Mouse (Mus musculus): Measurements from ENCODE around the gene Prss3. TPM values are rescaled to one million over a fixed set of nuclear protein-coding genes. Genes with fewer than 3 reads are reported as not detected.
"Not testable (repeated sequence)": the region's sequence is repeated elsewhere in the genome, so short reads cannot be mapped to it uniquely, and the experiment has no call there.

Prss3 gene
- total RNA-seq (2014; fragmentation: Nextera tagmentation) (not detected in 2 replicates), total RNA-seq (2017) (not detected in 2 replicates), polyA plus RNA-seq (2012) (not detected in 2 replicates)

DNA sequence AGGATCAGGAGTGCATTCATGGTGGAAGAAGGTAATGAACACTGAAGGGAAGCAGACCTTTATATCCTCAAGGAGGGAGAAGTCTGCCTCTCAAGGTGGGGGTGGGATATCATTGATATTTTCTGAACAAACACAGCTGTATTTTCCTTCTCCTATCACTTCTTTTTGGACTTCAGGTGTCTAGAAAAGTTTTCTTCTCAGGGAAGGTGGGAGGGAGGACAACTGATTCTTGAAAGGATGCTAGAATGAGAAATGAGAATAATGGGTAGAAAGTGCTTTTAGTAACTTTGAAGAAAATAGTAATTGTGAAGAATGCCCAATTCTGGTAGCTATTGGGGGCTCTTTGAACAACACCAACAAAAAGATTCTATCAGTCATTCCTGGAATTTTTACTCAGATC lies at the start of gene Prss3:
Prss3 (minus strand) TSS at position 101 of the 400 bp plus-strand sequence.
- not testable (repeated sequence) for H3K27me3 ChIP-seq (ENCODE audit: insufficient read depth, low read length); H3K4me1 ChIP-seq (ENCODE audit: insufficient read depth, low read depth, low read length); H3K4me3 ChIP-seq (ENCODE audit: low read depth, low read length); H3K36me3 ChIP-seq (replicated peaks); ATAC-seq (ENCODE audit: extremely low read depth, insufficient number of reproducible peaks, low FRiP score, poor library complexity, severe bottlenecking); H3K9me3 ChIP-seq (replicated peaks); DNase-seq (ENCODE audit: low spot score)

DNA sequence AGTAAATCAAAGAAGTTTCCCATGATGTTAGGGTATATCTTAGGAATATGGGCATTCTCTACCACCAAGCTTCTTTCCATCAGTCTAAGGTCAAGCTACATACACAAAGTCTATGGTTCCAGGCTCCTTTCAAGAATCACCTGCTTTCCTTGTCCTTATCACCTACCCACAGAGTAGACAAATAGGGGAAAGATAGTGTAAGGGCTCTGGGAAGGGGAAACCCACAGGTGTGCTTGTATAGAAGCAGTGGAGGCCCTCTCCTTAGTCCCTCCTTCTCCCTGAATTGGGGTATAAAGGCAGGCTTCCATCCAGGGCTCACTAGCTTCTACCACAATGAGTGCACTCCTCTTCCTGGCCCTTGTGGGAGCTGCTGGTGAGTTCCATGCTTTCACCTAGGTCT lies 14.6 kb upstream of the Prss3 start, which contains the start of gene Gm5771:
Gm5771 (plus strand) TSS at position 301 of the 400 bp plus-strand sequence.
- H3K4me1 ChIP-seq (ENCODE audit: insufficient read depth, low read depth, low read length); H3K27me3 ChIP-seq (ENCODE audit: insufficient read depth, low read length); H3K9me3 ChIP-seq (replicated peaks); H3K36me3 ChIP-seq (replicated peaks); ATAC-seq (ENCODE audit: extremely low read depth, insufficient number of reproducible peaks, low FRiP score, poor library complexity, severe bottlenecking); DNase-seq (ENCODE audit: low spot score); H3K4me3 ChIP-seq (ENCODE audit: low read depth, low read length): not testable (repeated sequence)

DNA sequence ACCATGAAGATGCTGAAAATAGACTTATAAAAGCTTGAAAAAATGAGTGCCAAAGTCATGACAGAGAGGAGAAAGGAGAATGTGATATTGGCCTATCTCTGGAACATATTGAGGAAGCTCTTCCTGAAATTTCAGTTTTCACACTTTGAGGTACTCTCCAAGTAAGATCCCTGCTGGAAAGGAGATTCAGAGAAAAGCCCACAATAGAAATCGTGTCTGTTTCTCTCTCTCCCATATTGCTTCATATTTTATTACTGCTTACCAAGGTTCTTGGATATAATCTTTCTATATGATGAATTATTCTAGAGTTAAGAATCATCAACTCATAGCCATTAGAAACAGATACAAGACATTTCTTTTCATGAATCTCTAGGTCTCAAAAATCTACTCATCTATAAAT lies 14.2 kb upstream of the Prss3 start:
- not testable (repeated sequence) for H3K36me3 ChIP-seq (replicated peaks); H3K27me3 ChIP-seq (ENCODE audit: insufficient read depth, low read length); ATAC-seq (ENCODE audit: extremely low read depth, insufficient number of reproducible peaks, low FRiP score, poor library complexity, severe bottlenecking); H3K4me3 ChIP-seq (ENCODE audit: low read depth, low read length); H3K9me3 ChIP-seq (replicated peaks); DNase-seq (ENCODE audit: low spot score); H3K4me1 ChIP-seq (ENCODE audit: insufficient read depth, low read depth, low read length)

DNA sequence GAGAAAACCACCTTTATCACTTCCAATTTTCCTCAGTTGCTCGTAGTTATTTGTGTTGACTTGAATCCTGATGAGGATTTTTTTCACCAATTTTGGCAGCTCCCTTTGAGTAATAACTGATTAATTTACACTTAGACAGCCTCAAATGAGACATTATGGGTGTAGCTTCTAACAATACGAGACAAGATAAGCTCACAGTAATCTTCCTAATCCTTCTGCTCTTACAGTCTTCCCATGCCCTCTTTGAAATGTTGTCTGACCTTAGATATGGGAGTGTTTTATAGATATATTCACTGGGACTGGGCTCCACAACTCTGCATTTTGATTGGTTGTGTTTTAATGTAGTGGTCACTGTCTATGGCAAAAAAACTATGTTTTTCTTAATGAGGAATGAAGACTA lies 9.3 kb upstream of the Prss3 start:
- H3K9me3 ChIP-seq (replicated peaks) = no peaks in the 10 kb centered on the region
- DNase-seq (ENCODE audit: low spot score) (no peak), ATAC-seq (ENCODE audit: extremely low read depth, insufficient number of reproducible peaks, low FRiP score, poor library complexity, severe bottlenecking) (no peak)
- no peaks in the 10 kb centered on the region for H3K4me1 ChIP-seq (ENCODE audit: insufficient read depth, low read depth, low read length)
- no peaks in the 10 kb centered on the region for H3K36me3 ChIP-seq (replicated peaks)
- H3K4me3 ChIP-seq (ENCODE audit: low read depth, low read length) = no peak overlapping the region
- no peaks in the 10 kb centered on the region for H3K27me3 ChIP-seq (ENCODE audit: insufficient read depth, low read length)
- TF ChIP-seq GATA2 (IDR thresholded peaks at IDR 0.05; ENCODE audit: borderline replicate concordance, low read depth, low read length) = no peak
- no peak for TF ChIP-seq CTCF (IDR thresholded peaks at IDR 0.05; ENCODE audit: low read depth, low read length)

DNA sequence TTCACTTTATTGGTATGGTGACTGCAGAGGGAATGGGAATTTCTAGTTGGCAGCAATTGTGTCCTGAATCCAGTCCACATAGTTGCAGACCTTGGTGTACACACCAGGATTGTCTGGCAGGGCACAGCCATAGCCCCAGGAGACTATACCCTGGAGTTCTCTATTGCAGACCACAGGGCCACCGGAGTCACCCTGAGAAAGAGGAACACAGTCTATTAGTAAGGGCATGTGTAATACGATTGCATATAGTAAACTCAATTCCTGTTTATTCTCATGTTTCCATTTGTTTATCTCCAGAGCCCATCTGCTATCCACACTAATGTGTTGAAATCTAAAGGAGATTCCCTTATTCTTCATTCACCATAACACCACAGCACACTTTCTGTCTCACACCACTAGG lies 3.7 kb downstream of the Prss3 start:
- DNase-seq (ENCODE audit: low spot score); H3K27me3 ChIP-seq (ENCODE audit: insufficient read depth, low read length); H3K4me3 ChIP-seq (ENCODE audit: low read depth, low read length); ATAC-seq (ENCODE audit: extremely low read depth, insufficient number of reproducible peaks, low FRiP score, poor library complexity, severe bottlenecking); H3K4me1 ChIP-seq (ENCODE audit: insufficient read depth, low read depth, low read length); H3K36me3 ChIP-seq (replicated peaks); H3K9me3 ChIP-seq (replicated peaks): not testable (repeated sequence)

DNA sequence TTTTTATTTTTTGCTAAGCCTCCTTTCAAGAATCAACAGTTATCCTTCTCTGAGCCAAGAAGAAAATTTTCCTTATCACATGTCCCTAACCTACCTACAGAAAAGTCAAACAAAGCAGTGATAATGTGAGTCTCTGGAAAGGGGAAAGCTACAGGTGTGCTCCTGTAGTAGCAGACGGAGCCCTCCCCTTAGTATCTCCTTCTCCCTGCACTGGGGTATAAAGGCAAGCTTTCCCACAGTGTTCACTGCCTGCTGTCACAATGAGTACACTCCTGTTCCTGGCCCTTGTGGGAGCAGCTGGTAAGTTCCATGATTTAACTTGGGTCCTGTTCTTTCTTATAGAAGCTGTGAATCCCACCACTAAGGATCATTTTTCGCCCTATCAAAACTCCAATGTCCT lies 23.5 kb downstream of the Prss3 start, which contains the start of gene Try10:
Try10 (plus strand) TSS at position 174 of the 400 bp plus-strand sequence.
- Histone ChIP-seq H3K36me3 (replicated peaks) (no peaks in the 10 kb centered on the region), H3K9me3 (replicated peaks) (no peaks in the 10 kb centered on the region), H3K27me3 (ENCODE audit: insufficient read depth, low read length) (no peaks in the 10 kb centered on the region), H3K4me1 (ENCODE audit: insufficient read depth, low read depth, low read length) (no peaks in the 10 kb centered on the region), H3K4me3 (ENCODE audit: low read depth, low read length) (no peak within 1 kb of the TSS)
- ATAC-seq (ENCODE audit: extremely low read depth, insufficient number of reproducible peaks, low FRiP score, poor library complexity, severe bottlenecking) (no peak), DNase-seq (ENCODE audit: low spot score) (no peak)
- TF ChIP-seq GATA2 (IDR thresholded peaks at IDR 0.05; ENCODE audit: borderline replicate concordance, low read depth, low read length) (no peak), POLR2AphosphoS5 (IDR thresholded peaks at IDR 0.05; ENCODE audit: insufficient replicate concordance, low read depth, low read length) (no peak), TAL1 (conservative IDR thresholded peaks at IDR 0.05; ENCODE audit: low read depth, low read length) (no peak), CTCF (IDR thresholded peaks at IDR 0.05; ENCODE audit: low read depth, low read length) (no peak), GATA1 (IDR thresholded peaks at IDR 0.05; ENCODE audit: borderline replicate concordance, low read length) (no peak)

Other genes with a start within 250 kb of the Prss3 start
- not detected in 2 replicates for gene Try4, start 75.4 kb downstream of the Prss3 start, total RNA-seq (2014; fragmentation: Nextera tagmentation)
- not detected in 2 replicates for gene Try4, start 75.4 kb downstream of the Prss3 start, total RNA-seq (2017)
- not detected in 2 replicates for gene Try4, start 75.4 kb downstream of the Prss3 start, polyA plus RNA-seq (2012)
- not detected in 2 replicates for gene Try5, start 60.8 kb downstream of the Prss3 start, total RNA-seq (2014; fragmentation: Nextera tagmentation)
- not detected in 2 replicates for gene Try5, start 60.8 kb downstream of the Prss3 start, total RNA-seq (2017)
- not detected in 2 replicates for gene Try5, start 60.8 kb downstream of the Prss3 start, polyA plus RNA-seq (2012)
- gene Try10, start 23.6 kb downstream of the Prss3 start, total RNA-seq (2014; fragmentation: Nextera tagmentation) = not detected in 2 replicates
- gene Try10, start 23.6 kb downstream of the Prss3 start, total RNA-seq (2017) = not detected in 2 replicates
- not detected in 2 replicates for gene Try10, start 23.6 kb downstream of the Prss3 start, polyA plus RNA-seq (2012)
- gene Gm5771, start 14.7 kb upstream of the Prss3 start, total RNA-seq (2014; fragmentation: Nextera tagmentation) = not detected in 2 replicates
- gene Gm5771, start 14.7 kb upstream of the Prss3 start, total RNA-seq (2017) = not detected in 2 replicates
- not detected in 2 replicates for gene Gm5771, start 14.7 kb upstream of the Prss3 start, polyA plus RNA-seq (2012)
- gene Gm10334, start 68.5 kb upstream of the Prss3 start, total RNA-seq (2014; fragmentation: Nextera tagmentation) = not detected in 2 replicates
- not detected in 2 replicates for gene Gm10334, start 68.5 kb upstream of the Prss3 start, total RNA-seq (2017)
- gene Gm10334, start 68.5 kb upstream of the Prss3 start, polyA plus RNA-seq (2012) = not detected in 2 replicates
- not detected in 2 replicates for gene Prss1, start 81.3 kb upstream of the Prss3 start, total RNA-seq (2014; fragmentation: Nextera tagmentation)
- gene Prss1, start 81.3 kb upstream of the Prss3 start, total RNA-seq (2017) = not detected in 2 replicates
- not detected in 2 replicates for gene Prss1, start 81.3 kb upstream of the Prss3 start, polyA plus RNA-seq (2012)
- not detected in 2 replicates for gene Prss2, start 144.1 kb upstream of the Prss3 start, total RNA-seq (2014; fragmentation: Nextera tagmentation)
- not detected in 2 replicates for gene Prss2, start 144.1 kb upstream of the Prss3 start, total RNA-seq (2017)
- not detected in 2 replicates for gene Prss2, start 144.1 kb upstream of the Prss3 start, polyA plus RNA-seq (2012)
- gene Ephb6, start 227.8 kb upstream of the Prss3 start, total RNA-seq (2014; fragmentation: Nextera tagmentation) = not detected in 2 replicates
- gene Ephb6, start 227.8 kb upstream of the Prss3 start, total RNA-seq (2017) = 1.2 and 1.7 TPM in 2 replicates
- 0.12 and 0.46 TPM in 2 replicates for gene Ephb6, start 227.8 kb upstream of the Prss3 start, polyA plus RNA-seq (2012)